Mouse (Mus musculus) C2C12 (cell line): ENCODE results near the gene Gm45837.

Experiments
- CTCF ChIP-seq: IDR thresholded peaks from one replicate; pipeline ENCODE4 v1.5.1; 2011; ENCODE audit not compliant: control insufficient read depth, insufficient read depth, insufficient read length
- MYOG ChIP-seq: IDR thresholded peaks from one replicate; pipeline ENCODE4 v1.6.1; 2011; ENCODE audit not compliant: control insufficient read depth, insufficient read length; ENCODE audit errors: extremely low read depth

- TF ChIP-seq CTCF (no peak), MYOG (no peak)
Observed at GRCm38 (mm10) chr7:101378796-101379465, 31.8 kb upstream of the Gm45837 start.
